Mouse (Mus musculus) CH12.LX (cell line): ENCODE results near the gene Zfp493. TPM values are rescaled to one million over a fixed set of nuclear protein-coding genes. Genes with fewer than 3 reads are reported as not detected.

ENCODE experiments used
- DNase-seq: peaks from one replicate; pipeline ENCODE4 v3.0.0-alpha.2; 2013; ENCODE audit errors: extremely low read depth
- H3K27ac ChIP-seq: 2 replicates; pipeline ENCODE4 v1.5.1; 2012; ENCODE audit warnings: low read depth, mild to moderate bottlenecking, control low read depth, moderate library complexity; ENCODE audit not compliant: insufficient read depth
- H3K27me3 ChIP-seq: replicated peaks from 2 replicates; pipeline ENCODE3; 2012; ENCODE audit warnings: inconsistent platforms
- H3K36me3 ChIP-seq, 2 experiments: replicated peaks in 1 of 2; 2 replicates each; pipeline versions ENCODE3 to v1.6.1; 2012; ENCODE audit warnings: inconsistent platforms in 1 of 2, low read length in 1 of 2, mild to moderate bottlenecking in 1 of 2, mixed read lengths in 1 of 2, moderate library complexity in 1 of 2; ENCODE audit not compliant: control insufficient read depth in 1 of 2, insufficient read depth in 1 of 2
- H3K4me1 ChIP-seq, 2 experiments: 2 replicates each; pipeline ENCODE4 v1.6.1; 2012; ENCODE audit warnings: inconsistent platforms in 1 of 2, moderate library complexity in 1 of 2; ENCODE audit not compliant: insufficient read depth in 2 of 2, control insufficient read depth in 1 of 2
- H3K4me2 ChIP-seq: 2 replicates; pipeline ENCODE4 v1.6.1; 2012; ENCODE audit warnings: low read depth, mild to moderate bottlenecking, control low read depth; ENCODE audit not compliant: poor library complexity, insufficient read depth, severe bottlenecking
- H3K4me3 ChIP-seq, 3 experiments: fragments of 150-350 bp in 1 of 3; sonication (generic) in 1 of 3; replicated peaks in 1 of 3; 2 replicates each; pipeline versions ENCODE3 to v1.5.1; 2011 to 2012; ENCODE audit warnings: low read depth in 2 of 3, low read length in 2 of 3, mild to moderate bottlenecking in 2 of 3, moderate library complexity in 2 of 3, control low read depth in 1 of 3, improper control_type of control experiment in 1 of 3, inconsistent platforms in 1 of 3, mixed read lengths in 1 of 3; ENCODE audit not compliant: poor library complexity in 1 of 3
- H3K79me2 ChIP-seq: replicated peaks from 2 replicates; pipeline ENCODE4 v1.6.1; 2012; ENCODE audit warnings: mild to moderate bottlenecking, moderate library complexity; ENCODE audit not compliant: control insufficient read depth, poor library complexity, insufficient read depth, severe bottlenecking; ENCODE audit errors: extremely low read depth
- H3K9ac ChIP-seq: 2 replicates; pipeline ENCODE4 v1.6.1; 2012; ENCODE audit warnings: low read depth, mild to moderate bottlenecking, control low read depth, moderate library complexity; ENCODE audit not compliant: insufficient read depth
- H3K9me3 ChIP-seq: replicated peaks from 2 replicates; pipeline ENCODE3; 2012; ENCODE audit warnings: low read length, inconsistent platforms, mixed read lengths
- BHLHE40 ChIP-seq: IDR thresholded peaks from 2 replicates; pipeline ENCODE4 v1.6.1; 2011; ENCODE audit warnings: mild to moderate bottlenecking, low read depth, low read length, improper control_type of control experiment
- CHD2 ChIP-seq: IDR thresholded peaks from 2 replicates; pipeline ENCODE4 v1.6.1; 2011; ENCODE audit warnings: low read length, improper control_type of control experiment
- CTCF ChIP-seq, 2 experiments: IDR thresholded peaks in 1 of 2; conservative IDR thresholded peaks in 1 of 2; 2 replicates each; pipeline ENCODE4 v1.5.1; 2011 to 2012; ENCODE audit warnings: low read depth in 2 of 2, low read length in 2 of 2, improper control_type of control experiment in 1 of 2, inconsistent platforms in 1 of 2, mild to moderate bottlenecking in 1 of 2, moderate library complexity in 1 of 2
- E2F4 ChIP-seq: IDR thresholded peaks from 2 replicates; pipeline ENCODE4 v1.6.1; 2011; ENCODE audit warnings: low read depth, low read length, improper control_type of control experiment; ENCODE audit not compliant: insufficient replicate concordance
- ELF1 ChIP-seq: IDR thresholded peaks from 2 replicates; pipeline ENCODE4 v1.6.1; 2014; ENCODE audit warnings: low read depth, mild to moderate bottlenecking, inconsistent platforms, low read length, improper control_type of control experiment
- GABPA ChIP-seq: IDR thresholded peaks from 2 replicates; pipeline ENCODE4 v1.6.1; 2012; ENCODE audit warnings: low read depth, low read length, improper control_type of control experiment, inconsistent platforms; ENCODE audit not compliant: insufficient replicate concordance
- HCFC1 ChIP-seq: IDR thresholded peaks from 2 replicates; pipeline ENCODE4 v1.6.1; 2012; ENCODE audit warnings: low read depth, mild to moderate bottlenecking, inconsistent platforms, low read length, improper control_type of control experiment
- KAT2A ChIP-seq: IDR thresholded peaks from 2 replicates; pipeline ENCODE4 v1.6.1; 2012; ENCODE audit warnings: low read length, improper control_type of control experiment, inconsistent platforms; ENCODE audit not compliant: insufficient replicate concordance
- MAX ChIP-seq: IDR thresholded peaks from 2 replicates; pipeline ENCODE4 v1.6.1; 2011; ENCODE audit warnings: low read length, improper control_type of control experiment
- MAZ ChIP-seq: IDR thresholded peaks from 2 replicates; pipeline ENCODE4 v1.6.1; 2012; ENCODE audit warnings: low read depth, mild to moderate bottlenecking, inconsistent platforms, low read length, improper control_type of control experiment, moderate library complexity
- MEF2A ChIP-seq: IDR thresholded peaks from 2 replicates; pipeline ENCODE4 v1.6.1; 2014; ENCODE audit warnings: low read depth, mild to moderate bottlenecking, inconsistent platforms, low read length, improper control_type of control experiment, borderline replicate concordance
- MXI1 ChIP-seq: IDR thresholded peaks from 2 replicates; pipeline ENCODE4 v1.6.1; 2011; ENCODE audit warnings: mild to moderate bottlenecking, low read depth, low read length, improper control_type of control experiment
- MYC ChIP-seq: IDR thresholded peaks from 2 replicates; pipeline ENCODE4 v1.6.1; 2011; ENCODE audit warnings: low read depth, mild to moderate bottlenecking, improper control_type of control experiment, low read length
- NELFE ChIP-seq: IDR thresholded peaks from 2 replicates; pipeline ENCODE4 v1.6.1; 2011; ENCODE audit warnings: low read depth, low read length, improper control_type of control experiment
- NRF1 ChIP-seq: IDR thresholded peaks from 2 replicates; pipeline ENCODE4 v1.6.1; 2014; ENCODE audit warnings: low read depth, mild to moderate bottlenecking, inconsistent platforms, low read length, improper control_type of control experiment, moderate library complexity
- POLR2A ChIP-seq: IDR thresholded peaks from 2 replicates; pipeline ENCODE4 v1.6.1; 2011; ENCODE audit warnings: low read depth, mild to moderate bottlenecking, improper control_type of control experiment, low read length
- POLR2AphosphoS2 ChIP-seq: IDR thresholded peaks from 2 replicates; pipeline ENCODE4 v1.6.1; 2011; ENCODE audit warnings: low read depth, low read length, improper control_type of control experiment
- SIN3A ChIP-seq: IDR thresholded peaks from 2 replicates; pipeline ENCODE4 v1.6.1; 2012; ENCODE audit warnings: low read length, improper control_type of control experiment, inconsistent platforms
- TBP ChIP-seq: conservative IDR thresholded peaks from 2 replicates; pipeline ENCODE4 v1.6.1; 2011; ENCODE audit warnings: low read depth, low read length, improper control_type of control experiment
- TCF12 ChIP-seq: IDR thresholded peaks from 2 replicates; pipeline ENCODE4 v1.6.1; 2014; ENCODE audit warnings: low read depth, mild to moderate bottlenecking, inconsistent platforms, low read length, improper control_type of control experiment
- ZC3H11A ChIP-seq: IDR thresholded peaks from 2 replicates; pipeline ENCODE4 v1.6.1; 2012; ENCODE audit warnings: low read depth, mild to moderate bottlenecking, inconsistent platforms, low read length, improper control_type of control experiment
- ZMIZ1 ChIP-seq: IDR thresholded peaks from 2 replicates; pipeline ENCODE4 v1.6.1; 2012; ENCODE audit warnings: low read depth, mild to moderate bottlenecking, inconsistent platforms, low read length, improper control_type of control experiment
- ZNF384 ChIP-seq: IDR thresholded peaks from 2 replicates; pipeline ENCODE4 v1.6.1; 2012; ENCODE audit warnings: low read depth, low read length, improper control_type of control experiment, inconsistent platforms
- dilution Hi-C: fragments of 300-500 bp; cut with MboI; formaldehyde crosslinking; loops from 2 replicates; pipeline ENCODE4 v1.14.3; 2020; ENCODE audit warnings: low sequenced_read_pairs; ENCODE audit not compliant: extremely low pct_unique_long_range_greater_than_20kb, extremely low pct_ligation_motif_present
- in situ Hi-C: fragments of 300-500 bp; cut with MboI; formaldehyde crosslinking; loops from 3 replicates; pipeline ENCODE4 v1.14.3; 2019; ENCODE audit warnings: low sequenced_read_pairs, low pct_ligation_motif_present, low pct_unique_long_range_greater_than_20kb, mixed read lengths
- polyA plus RNA-seq: library from polyadenylated mRNA; unstranded; fragments of >175 nt; gene quantifications from 2 replicates; pipeline ENCODE4 v1.2.1, GENCODE M21; 2012; ENCODE audit warnings: low read depth; ENCODE audit not compliant: insufficient read length
- total RNA-seq, 2 experiments: library from RNA; depleted of rRNA; stranded (reverse); fragments of 300-350 nt in 1 of 2; fragments of >200 nt in 1 of 2; gene quantifications; 2 replicates each; pipeline ENCODE4 v1.2.3; 2012 to 2014

Gene Zfp493
- total and polyA plus RNA-seq, 3 experiments: not detected

DNA sequence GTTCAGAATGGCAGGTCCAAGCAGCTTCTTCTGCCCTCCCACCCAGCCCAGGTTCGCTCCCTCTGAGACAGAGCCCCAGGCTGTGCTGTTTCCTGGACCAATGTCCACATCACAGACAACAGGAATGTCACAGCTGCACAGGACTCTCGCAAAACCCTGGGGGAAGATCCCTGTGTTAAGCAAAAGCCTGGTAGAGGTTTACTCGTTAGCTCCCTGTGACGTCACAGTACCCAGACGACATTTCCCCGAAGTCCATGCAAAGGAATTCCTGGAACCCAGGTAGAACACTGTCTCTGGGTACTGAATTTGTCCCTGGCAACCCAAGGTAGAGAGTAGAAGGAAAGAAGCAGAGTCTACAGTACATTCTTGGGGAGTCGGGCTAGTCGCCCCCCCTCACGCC lies 35.6 kb upstream of the Zfp493 start:
- no peaks in the 10 kb centered on the region for H3K79me2 ChIP-seq
- no peaks in the 10 kb centered on the region for H3K4me1 ChIP-seq
- no peak for TF ChIP-seq NRF1
- dilution Hi-C loops: no loop called here
- DNase-seq: no peak
- in situ Hi-C loops: no loop called here
- H3K9ac ChIP-seq: no peak overlapping the region
- H3K27ac ChIP-seq: no peak overlapping the region
- no peak overlapping the region for H3K4me3 ChIP-seq
- no peaks in the 10 kb centered on the region for H3K27me3 ChIP-seq
- peaks cover 6% of the 10 kb centered on the region for H3K9me3 ChIP-seq
- H3K4me2 ChIP-seq: no peak overlapping the region
- peaks cover under 1 to 5% of the 10 kb centered on the region in 2 experiments for H3K36me3 ChIP-seq

DNA sequence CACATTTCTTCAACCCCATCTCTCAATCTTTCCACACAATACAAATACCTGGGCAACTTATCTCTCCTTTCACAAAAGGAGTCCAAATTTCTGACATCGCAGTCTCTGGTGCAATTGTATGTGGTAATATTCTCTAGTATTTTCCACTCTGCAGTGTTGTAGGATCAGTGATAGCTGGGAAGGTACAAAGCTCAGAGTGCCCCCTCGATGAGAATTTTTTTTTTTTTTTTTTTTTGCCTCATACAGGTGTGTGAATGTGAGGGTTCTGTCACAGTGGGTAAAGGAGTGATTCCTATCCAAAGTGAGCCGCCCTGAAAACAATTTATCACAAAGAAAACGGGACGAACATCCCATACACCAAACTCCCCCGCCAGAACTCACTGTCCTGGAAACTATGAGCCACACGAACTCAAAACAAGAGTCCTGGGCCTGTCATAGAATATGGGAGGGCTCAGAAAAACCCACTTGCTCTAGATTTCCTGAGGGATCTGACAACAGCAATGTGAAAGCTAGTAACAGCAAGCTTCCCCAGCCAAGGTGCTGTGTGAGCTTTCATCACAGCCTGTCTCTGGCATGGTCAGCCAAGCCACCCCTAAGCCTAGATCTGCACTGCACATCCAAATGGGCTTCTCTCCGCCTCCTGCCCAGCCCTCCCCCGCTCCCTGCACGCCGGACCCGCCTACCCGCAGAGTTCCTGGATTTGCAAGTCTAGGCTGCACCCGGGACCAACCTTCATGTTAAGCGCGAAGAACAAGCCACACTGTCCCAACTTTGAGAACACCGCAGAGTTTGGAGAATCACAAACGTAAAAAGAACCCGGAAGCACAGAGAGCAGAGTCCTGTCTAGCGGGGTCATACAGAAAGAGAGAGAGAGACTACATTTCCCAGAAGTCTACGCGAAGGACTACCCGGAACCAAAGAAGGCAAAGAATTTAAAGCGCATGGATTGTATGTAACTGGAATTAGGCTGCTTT lies 24.9 kb upstream of the Zfp493 start, which contains the start of gene Zfp85:
Zfp85 (minus strand) TSS at position 896 of the 974 bp plus-strand sequence.
- H3K79me2 ChIP-seq: no peaks in the 10 kb centered on the region; the same call in 1 of the 2 replicates
- H3K4me3 ChIP-seq: peak within 1 kb of the TSS; percentile 67 to 71 (median 71)
- peaks cover 0 to 8% of the 10 kb centered on the region in 2 experiments; a peak in 2 of 4 replicates for H3K4me1 ChIP-seq
- H3K9me3 ChIP-seq: no peaks in the 10 kb centered on the region
- H3K36me3 ChIP-seq: peaks cover 3 to 4% of the 10 kb centered on the region in 2 experiments
- peak; percentile 47; the same call in 1 of the 2 replicates for TF ChIP-seq MAX
- TF ChIP-seq BHLHE40: no peak
- peak; percentile 10; the same call in 1 of the 2 replicates for TF ChIP-seq GABPA
- no peak for TF ChIP-seq CTCF (conservative IDR thresholded peaks at IDR 0.05 in 1 of 2, IDR thresholded peaks at IDR 0.05 in 1 of 2; ENCODE audit: low read depth in 2 of 2, low read length in 2 of 2)
- peak; percentile 77 for TF ChIP-seq MYC
- no peak for TF ChIP-seq POLR2AphosphoS2
- TF ChIP-seq TCF12: peak; percentile 56; the same call in 1 of the 2 replicates
- TF ChIP-seq SIN3A: peak; percentile 87; the same call in 1 of the 2 replicates
- peak; percentile 92; the same call in 1 of the 2 replicates for TF ChIP-seq KAT2A
- peak; percentile 98 for TF ChIP-seq ELF1
- peak; percentile 75 for TF ChIP-seq TBP
- TF ChIP-seq HCFC1: peak; percentile 98
- TF ChIP-seq MAZ: peak; percentile 52; the same call in 1 of the 2 replicates
- no peak for TF ChIP-seq E2F4
- TF ChIP-seq ZMIZ1: no peak
- peak; percentile 72 for TF ChIP-seq CHD2
- peak; percentile 12; the same call in 1 of the 2 replicates for TF ChIP-seq POLR2A
- TF ChIP-seq NRF1: 0 out of 2 replicates have a peak, but pooled peaks have one; percentile 34
- TF ChIP-seq MEF2A: 0 out of 2 replicates have a peak, but pooled peaks have one; percentile 27
- peak; percentile 20; the same call in 1 of the 2 replicates for TF ChIP-seq MXI1
- no peak; the same call in 1 of the 2 replicates for TF ChIP-seq NELFE
- TF ChIP-seq ZNF384: peak; percentile 63
- no peak for TF ChIP-seq ZC3H11A
- in situ Hi-C loops: no loop called here
- peak; percentile 61 for DNase-seq
- peak within 1 kb of the TSS; percentile 45 for H3K9ac ChIP-seq
- peak within 1 kb of the TSS; percentile 41 for H3K27ac ChIP-seq
- dilution Hi-C loops: no loop called here
- peak within 1 kb of the TSS; percentile 84 for H3K4me2 ChIP-seq
- no peaks in the 10 kb centered on the region for H3K27me3 ChIP-seq
